In the genomic region with DNA sequence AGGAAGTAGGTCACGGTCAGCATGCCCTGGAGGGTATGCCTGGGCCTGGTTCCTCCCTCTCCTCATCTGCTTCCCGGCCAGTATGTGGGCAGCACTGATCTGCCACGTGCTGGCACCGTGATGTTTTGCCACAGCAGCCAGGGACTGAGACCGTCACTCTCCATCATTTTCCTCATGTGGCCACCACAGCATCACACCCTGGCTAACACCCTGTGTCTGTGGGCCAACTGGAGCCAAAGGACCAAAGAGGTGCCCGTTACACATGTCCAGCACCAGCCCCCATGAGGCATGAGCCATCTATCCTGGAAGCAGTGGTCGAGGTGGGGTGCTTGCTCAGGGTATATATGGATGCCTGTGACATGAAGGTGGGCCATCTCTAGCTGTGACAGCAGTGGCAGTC, we compare ENCODE assay signal across 34 mouse cellular contexts.
"Had no signal": no experiment of that assay in that cellular context is flagged by ENCODE, and none has a peak within 500 bp of the region (broad histone marks: within the 10 kb centered on the region; RNA-seq: fewer than 3 reads in every experiment).

No protein-coding gene starts in this region.

- H3K27ac ChIP-seq: heart, embryonic 10.5 days; heart, embryonic 13.5 days; heart, embryonic 15.5 days; hindbrain, embryonic 10.5 days; hindbrain, embryonic 12.5 days; hindbrain, embryonic 13.5 days; hindbrain, embryonic 14.5 days; hindbrain, embryonic 15.5 days; hindbrain, postnatal 0 days; intestine, embryonic 15.5 days; kidney, embryonic 15.5 days; kidney, postnatal 0 days; layer of hippocampus, adult 2 months had no signal

- H3K9me3 ChIP-seq: heart, embryonic 10.5 days; heart, embryonic 12.5 days; heart, embryonic 13.5 days; heart, embryonic 15.5 days; hindbrain, embryonic 10.5 days; hindbrain, embryonic 12.5 days; hindbrain, embryonic 13.5 days; hindbrain, embryonic 15.5 days; intestine, embryonic 15.5 days; kidney, embryonic 15.5 days had no signal

- ATAC-seq: hindbrain, embryonic 16.5 days; hindbrain, postnatal 0 days; inflammation-experienced regulatory T-cells, adult 6 months; intestine, embryonic 15.5 days; intestine, embryonic 16.5 days; intestine, postnatal 0 days had no signal

- H3K4me3 ChIP-seq: heart, embryonic 10.5 days; heart, embryonic 12.5 days; heart, embryonic 13.5 days; heart, embryonic 15.5 days; hindbrain, embryonic 10.5 days; hindbrain, embryonic 12.5 days; hindbrain, embryonic 13.5 days; hindbrain, embryonic 15.5 days; intestine, embryonic 15.5 days; kidney, embryonic 15.5 days; layer of hippocampus, adult 2 months had no signal

- H3K36me3 ChIP-seq: heart, embryonic 10.5 days; heart, embryonic 12.5 days; heart, embryonic 13.5 days; heart, embryonic 15.5 days; hindbrain, embryonic 10.5 days; hindbrain, embryonic 12.5 days; hindbrain, embryonic 13.5 days; hindbrain, embryonic 15.5 days; intestine, embryonic 15.5 days; kidney, embryonic 15.5 days had no signal

- H3K27me3 ChIP-seq: heart, embryonic 12.5 days; heart, embryonic 13.5 days; heart, embryonic 15.5 days; hindbrain, embryonic 12.5 days; hindbrain, embryonic 13.5 days; hindbrain, embryonic 15.5 days; intestine, embryonic 15.5 days; kidney, embryonic 15.5 days had no signal

- DNase-seq: heart, postnatal 10 days; heart, postnatal 14 days; heart, postnatal 36 days; heart, postnatal 4 days; kidney, adult 11 months; kidney, adult 18-20 months; kidney, adult 2 months; kidney, adult 8-10 months; kidney, adult 9 months; kidney, postnatal 10 days; kidney, postnatal 14 days; kidney, postnatal 25 days; kidney, postnatal 36 days; kidney, postnatal 4 days; layer of hippocampus, adult 9-11 months; layer of hippocampus, postnatal 36 days had no signal
